Mouse (Mus musculus) myocyte (in vitro differentiated cells): ENCODE measurements around the gene Ubr3. TPM values are rescaled to one million over a fixed set of nuclear protein-coding genes. Genes with fewer than 3 reads are reported as not detected.

Experiments
- H3K27me3 ChIP-seq: one replicate; pipeline ENCODE4 v1.6.1; 2011; ENCODE audit not compliant: control insufficient read depth, insufficient read depth, insufficient read length
- H3K36me3 ChIP-seq: one replicate; pipeline ENCODE4 v1.6.1; 2011; ENCODE audit not compliant: control insufficient read depth, insufficient read depth
- H3K4me2 ChIP-seq: one replicate; pipeline ENCODE4 v1.6.1; 2011; ENCODE audit warnings: low read depth, control low read depth
- H3K4me3 ChIP-seq: one replicate; pipeline ENCODE4 v1.5.1; 2011; ENCODE audit warnings: mild to moderate bottlenecking, control low read depth, moderate library complexity
- H3K79me2 ChIP-seq: one replicate; pipeline ENCODE4 v1.6.1; 2011; ENCODE audit not compliant: control insufficient read depth, insufficient read depth
- H3ac ChIP-seq: one replicate; pipeline ENCODE4 v1.6.1; 2011; ENCODE audit not compliant: control insufficient read depth, insufficient read length
- CEBPB ChIP-seq: IDR thresholded peaks from 2 replicates; pipeline ENCODE4 v1.6.1; 2011; ENCODE audit warnings: mild to moderate bottlenecking, moderate library complexity; ENCODE audit not compliant: poor library complexity, insufficient read depth, severe bottlenecking
- E2F4 ChIP-seq: IDR thresholded peaks from one replicate; pipeline ENCODE4 v1.6.1; 2011; ENCODE audit warnings: mild to moderate bottlenecking, control low read depth, moderate library complexity; ENCODE audit not compliant: insufficient read depth
- MAX ChIP-seq: IDR thresholded peaks from one replicate; pipeline ENCODE4 v1.6.1; 2011; ENCODE audit warnings: low read depth, mild to moderate bottlenecking, control low read depth
- MYOD1 ChIP-seq, 3 experiments: IDR thresholded peaks; one replicate each; pipeline ENCODE4 v1.6.1; 2011; ENCODE audit warnings: control low read depth in 2 of 3, low read depth in 2 of 3, mild to moderate bottlenecking in 2 of 3, moderate library complexity in 1 of 3; ENCODE audit not compliant: insufficient read length in 2 of 3, control insufficient read depth in 1 of 3
- MYOG ChIP-seq, 3 experiments: IDR thresholded peaks; one replicate each; pipeline ENCODE4 v1.6.1; 2011; ENCODE audit warnings: control low read depth in 2 of 3, low read depth in 2 of 3, mild to moderate bottlenecking in 2 of 3; ENCODE audit not compliant: insufficient read length in 2 of 3, control insufficient read depth in 1 of 3, insufficient read depth in 1 of 3
- POLR2A ChIP-seq: IDR thresholded peaks from one replicate; pipeline ENCODE4 v1.6.1; 2011; ENCODE audit warnings: low read depth, mild to moderate bottlenecking, control low read depth, moderate library complexity; ENCODE audit not compliant: insufficient read length
- POLR2AphosphoS2 ChIP-seq: IDR thresholded peaks from one replicate; pipeline ENCODE4 v1.6.1; 2011; ENCODE audit warnings: low read depth, control low read depth; ENCODE audit not compliant: insufficient read length
- REST ChIP-seq: IDR thresholded peaks from one replicate; pipeline ENCODE4 v1.6.1; 2011; ENCODE audit warnings: mild to moderate bottlenecking, control low read depth, moderate library complexity; ENCODE audit not compliant: insufficient read depth, insufficient read length
- SRF ChIP-seq: IDR thresholded peaks from one replicate; pipeline ENCODE4 v1.6.1; 2011; ENCODE audit warnings: low read depth; ENCODE audit not compliant: control insufficient read depth, insufficient read length
- TCF12 ChIP-seq: IDR thresholded peaks from one replicate; pipeline ENCODE4 v1.6.1; 2011; ENCODE audit warnings: mild to moderate bottlenecking, control low read depth; ENCODE audit not compliant: poor library complexity, insufficient read depth, severe bottlenecking
- TCF3 ChIP-seq: IDR thresholded peaks from one replicate; pipeline ENCODE4 v1.6.1; 2011; ENCODE audit warnings: low read depth, control low read depth; ENCODE audit not compliant: insufficient read length
- USF1 ChIP-seq: IDR thresholded peaks from one replicate; pipeline ENCODE4 v1.6.1; 2011; ENCODE audit warnings: low read depth, mild to moderate bottlenecking, control low read depth, moderate library complexity
- polyA plus RNA-seq: library from polyadenylated mRNA; unstranded; fragments of >200 nt; fragmentation: generic; extraction: Trizol; gene quantifications from one replicate; pipeline ENCODE4 v1.2.1, GENCODE M21; 2012; ENCODE audit warnings: missing spikeins

Ubr3 gene
- polyA plus RNA-seq, 1 experiment: 12.4 TPM

GRCm38 (mm10) chr2:69893145-69893544 lies 3.9 kb upstream of the Ubr3 start:
- Histone ChIP-seq H3K4me2 (no peak overlapping the region), H3K79me2 (peaks cover 7% of the 10 kb centered on the region), H3K36me3 (no peaks in the 10 kb centered on the region), H3K27me3 (no peaks in the 10 kb centered on the region), H3K4me3 (no peak overlapping the region), H3ac (no peak overlapping the region)
- no peak for TF ChIP-seq E2F4
- TF ChIP-seq TCF12: no peak
- no peak for TF ChIP-seq POLR2A

GRCm38 (mm10) chr2:69893891-69894290 lies 3.2 kb upstream of the Ubr3 start:
- no peak overlapping the region for H3K4me3 ChIP-seq

GRCm38 (mm10) chr2:69895502-69896223 lies 1.4 kb upstream of the Ubr3 start:
- Histone ChIP-seq H3K27me3 (no peaks in the 10 kb centered on the region), H3K36me3 (no peaks in the 10 kb centered on the region), H3K4me3 (no peak overlapping the region), H3K4me2 (no peak overlapping the region), H3ac (no peak overlapping the region), H3K79me2 (peaks cover 32% of the 10 kb centered on the region)
- no peak for TF ChIP-seq POLR2A
- no peak for TF ChIP-seq REST

More at GRCm38 (mm10) chr2:69893891-69894290, 3.2 kb upstream of the Ubr3 start:
- Histone ChIP-seq H3K79me2 (peaks cover 15% of the 10 kb centered on the region), H3K4me2 (no peak overlapping the region), H3ac (no peak overlapping the region), H3K27me3 (no peaks in the 10 kb centered on the region), H3K36me3 (no peaks in the 10 kb centered on the region)
- TF ChIP-seq SRF (no peak), MAX (no peak), E2F4 (no peak), MYOD1 (IDR thresholded peaks at IDR 0.05; ENCODE audit: control insufficient read depth in 1 of 3, insufficient read length in 2 of 3, low read depth in 2 of 3) (no peak), CEBPB (no peak), POLR2A (no peak), POLR2AphosphoS2 (no peak), REST (no peak), MYOG (IDR thresholded peaks at IDR 0.05; ENCODE audit: control insufficient read depth in 1 of 3, insufficient read depth in 1 of 3, insufficient read length in 2 of 3, low read depth in 2 of 3) (no peak), TCF3 (no peak), TCF12 (no peak), USF1 (no peak)

GRCm38 (mm10) chr2:69896224-69896581 lies 843 bp upstream of the Ubr3 start:
- no peaks in the 10 kb centered on the region for H3K27me3 ChIP-seq
- no peak overlapping the region for H3ac ChIP-seq
- peaks cover 38% of the 10 kb centered on the region for H3K79me2 ChIP-seq
- peak overlapping the region; percentile 71 for H3K4me2 ChIP-seq
- no peaks in the 10 kb centered on the region for H3K36me3 ChIP-seq
- no peak overlapping the region for H3K4me3 ChIP-seq
- TF ChIP-seq TCF3: no peak
- no peak for TF ChIP-seq MYOD1 (IDR thresholded peaks at IDR 0.05; ENCODE audit: control insufficient read depth in 1 of 3, insufficient read length in 2 of 3, low read depth in 2 of 3)
- no peak for TF ChIP-seq POLR2AphosphoS2
- no peak for TF ChIP-seq REST
- TF ChIP-seq MAX: no peak
- TF ChIP-seq E2F4: no peak
- TF ChIP-seq SRF: no peak
- no peak for TF ChIP-seq MYOG (IDR thresholded peaks at IDR 0.05; ENCODE audit: control insufficient read depth in 1 of 3, insufficient read depth in 1 of 3, insufficient read length in 2 of 3, low read depth in 2 of 3)
- TF ChIP-seq POLR2A: no peak
- no peak for TF ChIP-seq TCF12
- TF ChIP-seq CEBPB: no peak
- TF ChIP-seq USF1: no peak

GRCm38 (mm10) chr2:69897618-69898575 lies 851 bp downstream of the Ubr3 start:
- H3K27me3 ChIP-seq: no peaks in the 10 kb centered on the region
- peak overlapping the region; percentile 96 for H3K4me2 ChIP-seq
- H3K4me3 ChIP-seq: peak overlapping the region; percentile 81
- H3K79me2 ChIP-seq: peaks cover 55% of the 10 kb centered on the region
- H3K36me3 ChIP-seq: no peaks in the 10 kb centered on the region
- TF ChIP-seq POLR2A (peak; percentile 32), E2F4 (no peak), TCF12 (no peak), TCF3 (no peak), MAX (no peak), REST (no peak), CEBPB (peak; percentile 55; the same call in 1 of the 2 replicates), MYOG (IDR thresholded peaks at IDR 0.05; ENCODE audit: control insufficient read depth in 1 of 3, insufficient read depth in 1 of 3, insufficient read length in 2 of 3, low read depth in 2 of 3) (peak in 1 of 3 experiments; percentile 21)
- peak overlapping the region; percentile 56 for H3ac ChIP-seq
